Mouse (Mus musculus) cerebellum, adult 11-12 months (tissue): ENCODE data around the gene Ppp1r9b.

Experiments used
- DNase-seq: peaks from one replicate; pipeline ENCODE4 v3.0.0; 2022

The Ppp1r9b gene

DNA sequence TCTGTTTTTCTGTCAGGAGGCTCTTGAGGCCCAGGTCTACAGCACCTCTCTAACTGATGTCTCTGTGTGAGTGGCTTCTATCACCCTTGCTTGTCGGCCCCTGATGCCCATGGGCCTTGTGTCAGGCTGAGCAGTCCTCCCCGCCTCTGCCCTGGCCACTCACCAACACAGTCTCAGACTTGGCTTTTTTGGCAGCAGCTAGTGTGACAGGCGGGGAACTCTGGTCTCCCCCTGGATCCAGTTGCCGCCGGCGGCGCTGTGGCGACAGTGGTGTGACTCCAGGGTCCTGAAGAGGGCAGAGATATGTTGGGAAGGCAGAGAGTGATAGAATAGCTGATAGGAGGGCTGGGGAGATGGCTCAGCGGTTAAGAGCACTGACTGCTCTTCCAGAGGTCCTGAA, 62.2 kb downstream of the Ppp1r9b start:
- DNase-seq = no peak
